Mouse (Mus musculus) midbrain, embryonic 11.5 days (tissue): ENCODE data around the gene Pik3r2. TPM values are rescaled to one million over a fixed set of nuclear protein-coding genes. Genes with fewer than 3 reads are reported as not detected.

Source experiments
- ATAC-seq: fragments of 200-750 bp; cut with Nextera tagmentation; 2 replicates; pipeline ENCODE4 v1.8.0; 2017; ENCODE audit warnings: moderate TSS enrichment, moderate library complexity; ENCODE audit not compliant: low FRiP score
- DNase-seq: peaks from one replicate; pipeline ENCODE4 v3.0.0; 2015; ENCODE audit warnings: low spot score; ENCODE audit errors: missing footprints
- H3K27ac ChIP-seq: fragments of 300-500 bp; sonication (generic); 2 replicates; pipeline ENCODE4 v1.5.1; 2014; ENCODE audit warnings: low read depth, low read length
- H3K27me3 ChIP-seq: fragments of 300-500 bp; sonication (generic); 2 replicates; pipeline ENCODE4 v1.6.1; 2014; ENCODE audit warnings: mild to moderate bottlenecking, low read length, moderate library complexity, mixed read lengths; ENCODE audit not compliant: control insufficient read depth, insufficient read depth
- H3K36me3 ChIP-seq: fragments of 300-500 bp; sonication (generic); 2 replicates; pipeline ENCODE4 v1.6.1; 2014; ENCODE audit warnings: mild to moderate bottlenecking, low read length, moderate library complexity, mixed read lengths; ENCODE audit not compliant: control insufficient read depth, insufficient read depth
- H3K4me1 ChIP-seq: fragments of 300-500 bp; sonication (generic); 2 replicates; pipeline ENCODE4 v1.6.1; 2014; ENCODE audit warnings: low read length; ENCODE audit not compliant: control insufficient read depth, insufficient read depth
- H3K4me2 ChIP-seq: fragments of 300-500 bp; sonication (generic); 2 replicates; pipeline ENCODE4 v1.6.1; 2014; ENCODE audit warnings: mild to moderate bottlenecking, moderate library complexity
- H3K4me3 ChIP-seq: fragments of 300-500 bp; sonication (generic); 2 replicates; pipeline ENCODE4 v1.5.1; 2014; ENCODE audit warnings: low read depth, low read length
- H3K9ac ChIP-seq: fragments of 300-500 bp; sonication (generic); 2 replicates; pipeline ENCODE4 v1.6.1; 2014; ENCODE audit warnings: low read length
- H3K9me3 ChIP-seq: fragments of 300-500 bp; sonication (generic); 2 replicates; pipeline ENCODE4 v1.6.1; 2016; ENCODE audit warnings: low read length; ENCODE audit not compliant: control insufficient read depth
- WGBS: fragments of 180-500 bp; shearing (Covaris S2); extraction: QIAGEN DNeasy Blood & Tissue Kit; methylation state at CpG from one replicate; pipeline ENCODE4 v1.1.7; 2014; 5-methylcytosine and 5-hydroxymethylcytosine counted together
- polyA plus RNA-seq: library from polyadenylated mRNA; unstranded; fragments of >200 nt; fragmentation: Nextera tagmentation; extraction: Ambion mirVana; gene quantifications from 2 replicates; pipeline ENCODE4 v1.2.1, GENCODE M21; 2014

Pik3r2 gene
- polyA plus RNA-seq, 1 experiment from 2014 or later = 30.2 TPM

DNA sequence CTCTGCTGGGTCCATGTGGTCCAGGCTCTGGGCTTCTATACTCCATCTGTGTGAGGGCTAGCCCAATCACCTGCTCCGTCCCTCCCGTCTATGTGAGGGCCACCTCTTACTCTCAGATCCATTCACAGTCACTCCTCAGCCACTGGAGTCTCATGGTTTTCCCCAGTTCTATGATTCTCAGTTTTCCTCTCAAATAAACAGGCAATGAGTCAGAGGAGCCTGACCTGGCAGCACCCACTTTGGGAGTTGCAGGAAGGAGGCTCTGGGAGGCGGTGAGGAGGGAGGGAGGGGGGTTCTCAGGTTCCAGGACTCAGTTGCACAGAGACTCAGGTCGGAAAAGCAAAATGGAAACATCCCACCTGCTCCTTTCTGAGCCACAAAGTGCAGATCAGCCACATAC lies 36.4 kb upstream of the Pik3r2 start:
- Histone ChIP-seq H3K9ac (no peak overlapping the region), H3K4me3 (no peak overlapping the region), H3K4me1 (no peaks in the 10 kb centered on the region), H3K36me3 (no peaks in the 10 kb centered on the region), H3K9me3 (no peaks in the 10 kb centered on the region), H3K27ac (no peak overlapping the region), H3K27me3 (peaks cover 12% of the 10 kb centered on the region; the same call in 1 of the 2 replicates), H3K4me2 (no peak overlapping the region)
- DNase-seq (no peak), ATAC-seq (no peak)
- 64% methylated on average over 4 of the region's 4 CpGs for WGBS

- no peak for DNase-seq
- Histone ChIP-seq H3K4me2 (no peak overlapping the region), H3K27me3 (peaks cover 9% of the 10 kb centered on the region; the same call in 1 of the 2 replicates), H3K9me3 (no peaks in the 10 kb centered on the region), H3K27ac (no peak overlapping the region), H3K9ac (no peak overlapping the region), H3K4me3 (no peak overlapping the region), H3K4me1 (no peaks in the 10 kb centered on the region), H3K36me3 (no peaks in the 10 kb centered on the region)
- WGBS = 31% methylated on average over 4 of the region's 4 CpGs
- ATAC-seq = no peak
Measured at GRCm38 (mm10) chr8:70812055-70812454, 35.5 kb upstream of the Pik3r2 start.

DNA sequence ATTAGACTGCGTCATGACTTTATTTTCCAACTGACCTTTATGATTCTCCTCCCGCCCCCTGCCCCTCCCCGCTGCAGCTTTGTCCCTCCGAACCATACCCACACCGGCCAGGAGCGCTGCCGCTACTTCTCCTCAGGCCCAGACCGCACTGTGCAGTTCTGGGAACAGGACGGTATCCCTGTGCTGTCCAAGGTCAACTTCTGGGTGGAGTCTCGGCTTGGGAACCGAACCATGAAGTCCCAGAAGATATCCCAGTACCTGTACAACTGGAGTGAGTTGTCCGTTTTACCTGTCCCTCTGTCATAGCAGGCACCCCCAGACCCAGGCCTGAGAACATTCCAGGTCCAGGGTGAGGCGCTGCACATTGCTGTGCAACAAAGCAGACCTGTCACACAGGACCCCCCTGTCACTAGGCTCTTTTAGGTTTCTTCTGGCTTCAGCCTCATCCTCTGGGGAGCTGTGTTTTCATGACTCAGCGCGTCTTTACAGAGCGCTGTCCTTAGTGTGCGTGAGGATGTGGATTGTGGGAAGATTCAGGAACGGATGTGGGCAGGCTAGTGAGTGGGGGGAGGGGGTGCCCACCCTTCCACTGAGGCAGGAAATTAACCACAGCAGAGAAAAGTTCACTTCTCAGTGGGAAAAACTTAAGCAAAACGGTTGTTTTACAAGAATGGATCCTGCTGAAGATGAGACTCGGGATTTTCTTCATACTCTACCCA lies 34.6 kb upstream of the Pik3r2 start:
- Histone ChIP-seq H3K4me3 (no peak overlapping the region), H3K9me3 (no peaks in the 10 kb centered on the region), H3K4me2 (no peak overlapping the region), H3K9ac (no peak overlapping the region), H3K27ac (no peak overlapping the region), H3K27me3 (0 out of 2 replicates have a peak, but pooled peaks cover 2% of the 10 kb centered on the region), H3K4me1 (no peaks in the 10 kb centered on the region), H3K36me3 (no peaks in the 10 kb centered on the region)
- ATAC-seq (no peak), DNase-seq (no peak)
- WGBS = 73% methylated on average over 20 of the region's 20 CpGs

DNA sequence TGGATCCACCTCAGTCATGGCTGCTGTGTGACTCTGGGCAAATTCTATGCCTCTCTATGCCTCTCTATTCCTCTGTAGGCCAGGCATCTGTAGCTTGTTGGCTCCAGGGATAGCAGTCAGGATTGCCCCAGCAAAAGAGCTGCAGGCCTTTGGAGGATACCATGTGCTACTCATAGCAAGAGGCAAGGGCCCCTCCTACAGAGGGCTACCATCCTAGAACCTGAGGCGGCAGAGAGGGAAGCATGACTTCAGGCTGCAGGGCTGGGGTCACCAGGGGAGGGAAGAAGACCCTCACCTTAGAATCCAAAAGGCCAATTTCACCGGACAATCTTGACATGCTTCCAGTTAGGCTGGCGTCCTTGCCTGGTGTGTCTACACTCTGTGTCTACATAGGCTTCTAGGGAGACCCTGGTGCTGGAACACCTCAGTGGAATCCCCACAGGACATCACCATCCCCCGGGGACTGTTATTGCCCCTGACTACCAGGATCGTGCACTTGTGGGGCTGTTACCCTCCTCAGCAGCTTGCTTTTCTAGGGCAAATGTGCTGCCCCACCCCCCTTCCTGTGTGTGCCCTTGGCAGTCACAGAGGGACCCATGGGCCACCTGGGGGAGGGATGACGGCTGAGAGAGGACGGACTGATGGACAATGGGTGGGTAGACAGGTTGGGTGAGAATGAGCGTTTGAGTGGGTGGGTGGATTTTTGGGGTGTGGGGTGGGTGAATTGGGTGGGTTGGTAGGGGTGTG lies 32.6 kb upstream of the Pik3r2 start:
- Histone ChIP-seq H3K36me3 (no peaks in the 10 kb centered on the region), H3K27ac (no peak overlapping the region), H3K9me3 (no peaks in the 10 kb centered on the region), H3K4me3 (no peak overlapping the region), H3K4me2 (no peak overlapping the region), H3K4me1 (peaks cover under 1% of the 10 kb centered on the region), H3K9ac (no peak overlapping the region), H3K27me3 (peaks cover 13% of the 10 kb centered on the region; the same call in 1 of the 2 replicates)
- ATAC-seq (no peak), DNase-seq (no peak)
- 83% methylated on average over 8 of the region's 8 CpGs for WGBS

GRCm38 (mm10) chr8:70808239-70808638 lies 31.7 kb upstream of the Pik3r2 start, which contains the start of gene Il12rb1:
Il12rb1 (plus strand) TSS chr8:70808449.
- 77% methylated on average over 5 of the region's 5 CpGs for WGBS

GRCm38 (mm10) chr8:70807304-70807703 lies 30.8 kb upstream of the Pik3r2 start:
- no peaks in the 10 kb centered on the region for H3K36me3 ChIP-seq
- H3K4me2 ChIP-seq = no peak overlapping the region
- H3K9me3 ChIP-seq = no peaks in the 10 kb centered on the region
- WGBS = 57% methylated on average over 1 of the region's 1 CpGs
- H3K27ac ChIP-seq = no peak overlapping the region
- peaks cover 24% of the 10 kb centered on the region for H3K27me3 ChIP-seq
- peaks cover 6% of the 10 kb centered on the region for H3K4me1 ChIP-seq
- ATAC-seq (no peak), DNase-seq (no peak)
- H3K4me3 ChIP-seq = no peak overlapping the region
- no peak overlapping the region for H3K9ac ChIP-seq

More at GRCm38 (mm10) chr8:70808239-70808638, 31.7 kb upstream of the Pik3r2 start, which contains the start of gene Il12rb1:
- Histone ChIP-seq H3K27ac (no peak within 1 kb of the TSS), H3K27me3 (peaks cover 20% of the 10 kb centered on the region), H3K9me3 (no peaks in the 10 kb centered on the region), H3K4me2 (no peak within 1 kb of the TSS), H3K9ac (no peak within 1 kb of the TSS), H3K4me3 (no peak within 1 kb of the TSS), H3K36me3 (no peaks in the 10 kb centered on the region), H3K4me1 (peaks cover 6% of the 10 kb centered on the region)
- no peak for DNase-seq
- ATAC-seq = no peak

DNA sequence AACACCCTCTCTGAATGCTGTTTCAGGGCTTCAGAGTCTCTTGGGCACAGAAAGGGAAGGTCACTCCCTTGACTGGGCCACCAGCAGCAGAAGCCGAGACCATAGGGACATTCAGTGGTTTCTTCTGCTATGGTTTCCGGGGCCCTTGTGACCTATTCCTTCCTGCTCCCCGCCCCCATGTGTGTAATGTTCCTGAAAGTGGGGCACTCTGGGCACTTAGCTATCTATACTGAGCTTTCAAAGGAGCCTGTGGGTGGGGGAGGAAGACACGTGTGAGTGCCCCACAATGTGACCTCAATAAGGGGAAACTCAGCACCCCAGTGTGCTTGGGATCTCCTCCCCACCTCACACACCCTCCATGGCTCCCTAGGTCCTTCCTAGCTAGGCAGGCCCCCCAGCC lies 30.0 kb upstream of the Pik3r2 start:
- Histone ChIP-seq H3K4me1 (peaks cover 6% of the 10 kb centered on the region), H3K27ac (no peak overlapping the region), H3K4me3 (no peak overlapping the region), H3K27me3 (peaks cover 24% of the 10 kb centered on the region), H3K9ac (no peak overlapping the region), H3K4me2 (no peak overlapping the region), H3K36me3 (no peaks in the 10 kb centered on the region), H3K9me3 (no peaks in the 10 kb centered on the region)
- no peak for DNase-seq
- 79% methylated on average over 4 of the region's 4 CpGs for WGBS
- ATAC-seq = no peak

GRCm38 (mm10) chr8:70804481-70805206 lies 28.1 kb upstream of the Pik3r2 start, which contains the start of gene Mast3:
Mast3 (minus strand) TSS chr8:70805054.
- peak; percentile 91 for ATAC-seq
- WGBS = under 1% methylated on average over 45 of the region's 45 CpGs
- no peaks in the 10 kb centered on the region for H3K9me3 ChIP-seq
- no peak within 1 kb of the TSS for H3K27ac ChIP-seq
- peak within 1 kb of the TSS; percentile 41 for H3K4me3 ChIP-seq
- peaks cover 6% of the 10 kb centered on the region for H3K4me1 ChIP-seq
- H3K27me3 ChIP-seq = peaks cover 30% of the 10 kb centered on the region
- H3K9ac ChIP-seq = no peak within 1 kb of the TSS; the same call in 1 of the 2 replicates
- no peaks in the 10 kb centered on the region for H3K36me3 ChIP-seq
- peak within 1 kb of the TSS; percentile 69 for H3K4me2 ChIP-seq
- peak; percentile 97 for DNase-seq
